Mouse (Mus musculus): ENCODE results near the gene Prkar2a.

DNA sequence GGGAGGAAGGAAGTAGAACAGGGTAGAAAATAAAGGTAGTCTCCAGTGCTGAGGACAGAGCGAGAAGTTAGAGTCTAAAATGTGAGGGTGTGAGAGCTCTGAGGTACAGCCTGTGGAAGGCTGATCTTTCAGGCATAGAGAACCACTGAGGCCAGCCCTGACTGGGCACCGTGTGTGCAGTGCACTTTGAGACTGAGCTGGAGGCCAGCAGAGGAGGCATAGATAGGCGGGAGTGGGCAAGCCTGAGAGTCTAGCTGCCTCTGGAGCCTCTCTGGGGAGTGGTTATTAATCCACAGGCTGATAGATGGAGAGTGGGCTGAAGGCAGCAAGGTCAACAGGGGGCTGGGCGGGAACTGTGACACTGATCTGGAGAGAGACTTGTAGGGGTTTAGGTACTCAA is 92.8 kb downstream of the Prkar2a start:
- TF ChIP-seq CTCF (conservative IDR thresholded peaks at IDR 0.05; ENCODE audit: low read length) = no peak
- TF ChIP-seq NANOG (IDR thresholded peaks at IDR 0.05; ENCODE audit: borderline replicate concordance, low read length) = no peak
- no peak for TF ChIP-seq POU5F1 (IDR thresholded peaks at IDR 0.05; ENCODE audit: borderline replicate concordance, low read length)

All from E14TG2a.4 (cell line).